Mouse (Mus musculus): ENCODE data around the gene Mta1. TPM values are rescaled to one million over a fixed set of nuclear protein-coding genes. Genes with fewer than 3 reads are reported as not detected.

Mta1 gene
- polyA plus RNA-seq, 1 experiment from 2014 or later = 4.9 TPM

DNA sequence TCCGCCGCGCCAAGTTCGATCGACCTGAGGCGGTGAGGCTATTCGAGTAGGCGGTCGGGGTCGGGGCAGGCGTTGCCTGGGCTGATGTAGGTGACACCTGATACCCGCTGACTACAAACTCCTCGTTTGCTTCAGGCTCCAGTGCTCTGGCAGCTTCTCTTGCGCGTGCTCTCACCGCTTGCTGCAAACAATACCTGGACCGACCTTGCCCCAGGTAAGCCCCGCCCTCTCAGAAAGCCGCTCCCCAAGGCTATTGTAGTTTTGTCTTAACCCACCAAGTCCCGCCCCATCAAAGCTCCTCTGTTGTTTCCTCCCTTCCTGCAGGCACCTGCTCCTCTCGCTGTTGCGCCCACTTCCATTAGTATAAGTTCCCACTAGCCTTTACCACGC lies 58.5 kb downstream of the Mta1 start:
- H3K27ac ChIP-seq (replicated peaks) = 0 out of 2 replicates have a peak overlapping the region, but pooled peaks have one; percentile 36
- WGBS = 0% methylated on average over 23 of the region's 23 CpGs
- H3K27me3 ChIP-seq (ENCODE audit: control insufficient read depth, insufficient read depth, low read length) = no peaks in the 10 kb centered on the region
- H3K9ac ChIP-seq (ENCODE audit: low read length) = peak overlapping the region; percentile 49
- peak overlapping the region; percentile 51 for H3K4me3 ChIP-seq (ENCODE audit: low read depth, low read length)
- DNase-seq (ENCODE audit: low spot score) (no peak), ATAC-seq (ENCODE audit: low FRiP score, low TSS enrichment) (peak; percentile 22)
- peak overlapping the region; percentile 90 for H3K4me2 ChIP-seq (replicated peaks; ENCODE audit: low read depth)
- H3K9me3 ChIP-seq (ENCODE audit: control insufficient read depth, low read length) = no peaks in the 10 kb centered on the region
- TF ChIP-seq EP300 (optimal IDR thresholded peaks at IDR 0.05) = no peak
- no peak for TF ChIP-seq CTCF (IDR thresholded peaks at IDR 0.05; ENCODE audit: low read depth)
- no peaks in the 10 kb centered on the region for H3K36me3 ChIP-seq (ENCODE audit: control insufficient read depth, insufficient read depth, low read length)
- H3K4me1 ChIP-seq (replicated peaks; ENCODE audit: control insufficient read depth, insufficient read depth) = peaks cover 7% of the 10 kb centered on the region; the same call in 1 of the 2 replicates

DNA sequence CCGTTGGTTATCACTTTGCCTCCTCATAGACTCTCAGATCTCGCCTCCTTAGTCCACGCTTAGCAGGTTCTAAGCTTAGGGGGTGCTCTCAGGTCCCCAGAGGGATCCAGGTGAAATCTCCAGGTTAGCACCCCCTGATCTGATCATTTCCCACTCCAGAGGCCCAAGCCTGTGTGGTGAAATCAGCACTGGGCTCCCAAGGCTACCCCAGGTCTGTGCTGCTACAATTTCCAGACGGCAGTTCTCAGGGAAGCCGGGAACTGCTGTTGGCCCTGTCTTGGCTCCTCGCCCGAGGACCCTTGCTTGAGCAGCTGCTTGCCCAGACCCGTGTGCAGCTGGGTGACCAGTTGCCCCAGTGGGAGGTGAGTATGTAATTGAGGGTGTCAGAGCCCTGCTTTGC lies 58.9 kb downstream of the Mta1 start:
- Histone ChIP-seq H3K4me2 (replicated peaks; ENCODE audit: low read depth) (peak overlapping the region; percentile 90), H3K27ac (replicated peaks) (no peak overlapping the region), H3K36me3 (ENCODE audit: control insufficient read depth, insufficient read depth, low read length) (no peaks in the 10 kb centered on the region), H3K9me3 (ENCODE audit: control insufficient read depth, low read length) (no peaks in the 10 kb centered on the region), H3K4me1 (replicated peaks; ENCODE audit: control insufficient read depth, insufficient read depth) (peaks cover 4% of the 10 kb centered on the region; the same call in 1 of the 2 replicates), H3K4me3 (ENCODE audit: low read depth, low read length) (peak overlapping the region; percentile 51), H3K27me3 (ENCODE audit: control insufficient read depth, insufficient read depth, low read length) (no peaks in the 10 kb centered on the region), H3K9ac (ENCODE audit: low read length) (no peak overlapping the region)
- WGBS = 31% methylated on average over 8 of the region's 8 CpGs
- ATAC-seq (ENCODE audit: low FRiP score, low TSS enrichment) (no peak), DNase-seq (ENCODE audit: low spot score) (no peak)
- no peak for TF ChIP-seq CTCF (IDR thresholded peaks at IDR 0.05; ENCODE audit: low read depth)
- TF ChIP-seq EP300 (optimal IDR thresholded peaks at IDR 0.05) = no peak

DNA sequence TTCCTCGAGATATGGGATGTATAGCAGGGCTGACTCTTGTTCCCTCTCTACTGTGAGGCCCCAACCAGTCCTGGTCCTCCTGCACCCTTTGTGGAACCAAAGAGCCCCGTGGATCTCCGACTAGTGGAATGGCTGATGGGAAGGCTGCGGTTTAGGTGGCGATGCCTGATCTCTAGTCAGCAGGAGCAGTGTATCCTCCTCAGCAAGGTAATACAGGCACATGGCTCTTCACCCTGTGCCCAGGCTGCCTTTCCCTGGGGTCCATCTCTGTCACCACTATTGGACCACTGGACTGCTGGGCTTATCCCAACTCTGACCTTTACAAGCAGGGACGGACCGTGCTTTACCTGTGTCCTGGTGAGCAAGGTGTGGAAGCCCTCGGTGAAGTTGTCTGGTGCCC lies 59.4 kb downstream of the Mta1 start:
- Histone ChIP-seq H3K4me1 (replicated peaks; ENCODE audit: control insufficient read depth, insufficient read depth) (0 out of 2 replicates have a peak, but pooled peaks cover 4% of the 10 kb centered on the region), H3K9ac (ENCODE audit: low read length) (no peak overlapping the region), H3K27me3 (ENCODE audit: control insufficient read depth, insufficient read depth, low read length) (no peaks in the 10 kb centered on the region), H3K4me3 (ENCODE audit: low read depth, low read length) (no peak overlapping the region), H3K27ac (replicated peaks) (no peak overlapping the region), H3K4me2 (replicated peaks; ENCODE audit: low read depth) (no peak overlapping the region), H3K36me3 (ENCODE audit: control insufficient read depth, insufficient read depth, low read length) (no peaks in the 10 kb centered on the region), H3K9me3 (ENCODE audit: control insufficient read depth, low read length) (no peaks in the 10 kb centered on the region)
- 84% methylated on average over 8 of the region's 8 CpGs for WGBS
- ATAC-seq (ENCODE audit: low FRiP score, low TSS enrichment) (no peak), DNase-seq (ENCODE audit: low spot score) (no peak)
- TF ChIP-seq CTCF (IDR thresholded peaks at IDR 0.05; ENCODE audit: low read depth) = no peak
- TF ChIP-seq EP300 (optimal IDR thresholded peaks at IDR 0.05) = no peak

DNA sequence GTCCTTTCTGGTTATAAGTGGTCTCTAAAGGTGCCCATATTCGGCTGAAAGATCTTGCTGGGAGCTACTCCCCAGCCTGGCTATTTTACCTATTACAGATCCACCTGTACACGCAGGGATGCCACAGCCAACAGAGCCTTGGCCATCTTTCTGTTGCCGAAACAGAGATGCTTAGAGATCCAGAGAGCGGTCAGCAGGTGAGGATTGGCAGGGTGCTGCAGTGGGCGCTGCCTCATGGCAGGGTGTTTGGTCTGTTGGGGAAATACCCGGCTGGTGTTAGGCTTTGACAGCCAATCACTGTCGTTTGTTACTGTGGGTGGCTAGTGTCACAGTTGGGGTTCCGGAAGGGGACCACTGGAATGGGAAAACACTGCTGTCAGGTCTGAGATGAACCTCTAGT lies 59.9 kb downstream of the Mta1 start:
- WGBS = 91% methylated on average over 8 of the region's 8 CpGs
- Histone ChIP-seq H3K9me3 (ENCODE audit: control insufficient read depth, low read length) (no peaks in the 10 kb centered on the region), H3K27ac (replicated peaks) (no peak overlapping the region), H3K4me2 (replicated peaks; ENCODE audit: low read depth) (no peak overlapping the region), H3K4me1 (replicated peaks; ENCODE audit: control insufficient read depth, insufficient read depth) (0 out of 2 replicates have a peak, but pooled peaks cover 4% of the 10 kb centered on the region), H3K27me3 (ENCODE audit: control insufficient read depth, insufficient read depth, low read length) (no peaks in the 10 kb centered on the region), H3K36me3 (ENCODE audit: control insufficient read depth, insufficient read depth, low read length) (no peaks in the 10 kb centered on the region), H3K4me3 (ENCODE audit: low read depth, low read length) (no peak overlapping the region), H3K9ac (ENCODE audit: low read length) (no peak overlapping the region)
- no peak for ATAC-seq (ENCODE audit: low FRiP score, low TSS enrichment)
- DNase-seq (ENCODE audit: low spot score) = no peak
- TF ChIP-seq EP300 (optimal IDR thresholded peaks at IDR 0.05) (no peak), CTCF (IDR thresholded peaks at IDR 0.05; ENCODE audit: low read depth) (no peak)

DNA sequence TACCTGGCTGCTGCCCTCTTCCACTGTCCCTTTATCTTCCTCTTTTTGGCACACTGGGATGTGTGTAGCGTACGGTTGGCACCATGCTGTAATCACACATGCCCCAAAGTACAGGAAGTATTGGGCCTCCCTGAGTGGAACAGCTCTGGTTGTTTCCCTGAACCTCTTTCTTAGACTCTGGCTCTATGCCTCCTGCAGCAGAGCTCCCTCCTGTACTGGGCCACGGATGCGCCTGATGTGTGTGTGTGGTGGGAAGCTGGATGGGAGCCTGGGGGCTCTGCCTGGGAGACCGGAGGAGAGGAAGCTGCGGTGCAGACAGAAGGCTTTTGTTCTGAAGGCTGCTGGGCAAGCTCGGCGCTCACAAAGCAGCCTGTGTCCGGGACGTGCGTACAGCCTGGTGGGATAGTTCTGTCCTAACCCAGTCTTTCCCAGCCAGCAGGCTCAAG lies 65.5 kb downstream of the Mta1 start:
- H3K9ac ChIP-seq (ENCODE audit: low read length) = no peak overlapping the region
- ATAC-seq (ENCODE audit: low FRiP score, low TSS enrichment) (no peak), DNase-seq (ENCODE audit: low spot score) (no peak)
- H3K36me3 ChIP-seq (ENCODE audit: control insufficient read depth, insufficient read depth, low read length) = no peaks in the 10 kb centered on the region
- H3K27me3 ChIP-seq (ENCODE audit: control insufficient read depth, insufficient read depth, low read length) = no peaks in the 10 kb centered on the region
- 90% methylated on average over 11 of the region's 11 CpGs for WGBS
- H3K4me3 ChIP-seq (ENCODE audit: low read depth, low read length) = no peak overlapping the region
- TF ChIP-seq CTCF (IDR thresholded peaks at IDR 0.05; ENCODE audit: low read depth) (no peak), EP300 (optimal IDR thresholded peaks at IDR 0.05) (no peak)
- no peak overlapping the region for H3K4me2 ChIP-seq (replicated peaks; ENCODE audit: low read depth)
- no peak overlapping the region for H3K27ac ChIP-seq (replicated peaks)
- no peaks in the 10 kb centered on the region for H3K4me1 ChIP-seq (replicated peaks; ENCODE audit: control insufficient read depth, insufficient read depth)
- H3K9me3 ChIP-seq (ENCODE audit: control insufficient read depth, low read length) = no peaks in the 10 kb centered on the region

DNA sequence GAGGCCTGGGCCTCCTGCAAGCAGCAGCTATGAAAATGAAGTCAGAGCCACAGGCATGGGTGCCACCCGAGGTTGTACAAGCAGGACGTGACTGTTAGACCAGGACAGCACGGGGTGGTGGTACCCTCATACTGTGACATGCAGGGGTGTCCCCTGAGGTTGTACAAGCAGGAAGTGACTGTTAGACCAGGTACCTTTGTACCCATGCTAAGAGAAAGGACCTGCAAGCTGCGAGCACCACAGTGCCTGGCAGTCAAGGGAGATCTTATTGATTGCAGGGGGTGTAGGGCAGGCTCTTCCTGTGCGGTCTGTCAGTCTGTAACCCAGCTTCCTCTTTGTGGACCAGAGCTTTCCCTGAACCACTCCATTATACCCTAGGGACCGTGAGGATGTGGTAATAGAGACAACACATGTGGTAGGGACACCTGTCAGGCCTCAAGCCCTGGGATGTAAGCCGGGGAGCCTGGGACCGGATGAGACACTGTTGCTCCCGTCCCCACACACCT lies 70.0 kb downstream of the Mta1 start:
- 81% methylated on average over 9 of the region's 9 CpGs for WGBS
- no peak for ATAC-seq (ENCODE audit: low FRiP score, low TSS enrichment)
- Histone ChIP-seq H3K4me3 (ENCODE audit: low read depth, low read length) (no peak overlapping the region), H3K9ac (ENCODE audit: low read length) (no peak overlapping the region), H3K27me3 (ENCODE audit: control insufficient read depth, insufficient read depth, low read length) (no peaks in the 10 kb centered on the region), H3K27ac (replicated peaks) (no peak overlapping the region), H3K9me3 (ENCODE audit: control insufficient read depth, low read length) (no peaks in the 10 kb centered on the region), H3K4me1 (replicated peaks; ENCODE audit: control insufficient read depth, insufficient read depth) (no peaks in the 10 kb centered on the region), H3K4me2 (replicated peaks; ENCODE audit: low read depth) (no peak overlapping the region), H3K36me3 (ENCODE audit: control insufficient read depth, insufficient read depth, low read length) (no peaks in the 10 kb centered on the region)
- DNase-seq (ENCODE audit: low spot score) = no peak
- TF ChIP-seq CTCF (IDR thresholded peaks at IDR 0.05; ENCODE audit: low read depth) (no peak), EP300 (optimal IDR thresholded peaks at IDR 0.05) (no peak)

Measured in stomach, postnatal 0 days (tissue).